Mouse (Mus musculus) midbrain, embryonic 10.5 days (tissue): ENCODE data around the gene Bmp3. TPM values are rescaled to one million over a fixed set of nuclear protein-coding genes. Genes with fewer than 3 reads are reported as not detected.
A peak's percentile ranks its signal among the peaks of the same experiment; 100 is the strongest.

Experiments
- DNase-seq: peaks from one replicate; pipeline ENCODE4 v3.0.0-alpha.2; 2017; ENCODE audit warnings: low spot score
- H3K27ac ChIP-seq: fragments of 300-500 bp; sonication (generic); replicated peaks from 2 replicates; pipeline ENCODE4 v1.5.1; 2016; ENCODE audit warnings: mild to moderate bottlenecking
- H3K27me3 ChIP-seq: fragments of 300-500 bp; sonication (generic); 2 replicates; pipeline ENCODE4 v1.6.1; 2016; ENCODE audit warnings: low read depth, mild to moderate bottlenecking; ENCODE audit not compliant: poor library complexity, severe bottlenecking
- H3K36me3 ChIP-seq: fragments of 300-500 bp; sonication (generic); 2 replicates; pipeline ENCODE4 v1.6.1; 2016; ENCODE audit warnings: mild to moderate bottlenecking, moderate library complexity
- H3K4me1 ChIP-seq: fragments of 300-500 bp; sonication (generic); 2 replicates; pipeline ENCODE4 v1.6.1; 2016
- H3K4me3 ChIP-seq: fragments of 300-500 bp; sonication (generic); 2 replicates; pipeline ENCODE4 v1.5.1; 2016; ENCODE audit warnings: mild to moderate bottlenecking, moderate library complexity
- H3K9me3 ChIP-seq: fragments of 300-500 bp; sonication (generic); replicated peaks from 2 replicates; pipeline ENCODE4 v1.6.1; 2016; ENCODE audit warnings: mild to moderate bottlenecking
- WGBS: fragments of 180-500 bp; shearing (Covaris S2); methylation state at CpG from one replicate; pipeline ENCODE4 v1.1.7; 2016; 5-methylcytosine and 5-hydroxymethylcytosine counted together
- polyA plus RNA-seq: library from polyadenylated mRNA; unstranded; fragments of >200 nt; fragmentation: Nextera tagmentation; extraction: Ambion mirVana; gene quantifications from 2 replicates; pipeline ENCODE4 v1.2.1, GENCODE M21; 2016

Bmp3 gene
- polyA plus RNA-seq, 1 experiment from 2014 or later: 0.10 TPM

GRCm38 (mm10) chr5:98856356-98856755 lies 2.1 kb downstream of the Bmp3 start:
- Histone ChIP-seq H3K27ac (no peak overlapping the region), H3K4me1 (peaks cover 22% of the 10 kb centered on the region), H3K4me3 (no peak overlapping the region), H3K9me3 (no peaks in the 10 kb centered on the region), H3K36me3 (no peaks in the 10 kb centered on the region), H3K27me3 (peaks cover 71% of the 10 kb centered on the region)
- DNase-seq: no peak
- 67% methylated on average over 7 of the region's 7 CpGs for WGBS

GRCm38 (mm10) chr5:98863891-98864290 lies 9.7 kb downstream of the Bmp3 start:
- H3K4me1 ChIP-seq: no peaks in the 10 kb centered on the region
- peak; percentile 33 for DNase-seq
- H3K9me3 ChIP-seq: no peaks in the 10 kb centered on the region
- H3K4me3 ChIP-seq: no peak overlapping the region
- WGBS: 5% methylated on average over 6 of the region's 6 CpGs
- peaks cover 16% of the 10 kb centered on the region; the same call in 1 of the 2 replicates for H3K27me3 ChIP-seq
- H3K27ac ChIP-seq: no peak overlapping the region
- H3K36me3 ChIP-seq: no peaks in the 10 kb centered on the region

- Histone ChIP-seq H3K4me3 (no peak overlapping the region), H3K27me3 (peaks cover 16% of the 10 kb centered on the region; the same call in 1 of the 2 replicates), H3K9me3 (no peaks in the 10 kb centered on the region), H3K4me1 (no peaks in the 10 kb centered on the region), H3K36me3 (no peaks in the 10 kb centered on the region), H3K27ac (no peak overlapping the region)
- DNase-seq: no peak
- WGBS: 92% methylated on average over 5 of the region's 5 CpGs
Observed at GRCm38 (mm10) chr5:98865146-98865545, 10.9 kb downstream of the Bmp3 start.

GRCm38 (mm10) chr5:98876056-98876455 lies 21.8 kb downstream of the Bmp3 start:
- H3K4me3 ChIP-seq: no peak overlapping the region
- H3K4me1 ChIP-seq: no peaks in the 10 kb centered on the region
- WGBS: 70% methylated on average over 5 of the region's 5 CpGs
- DNase-seq: no peak
- no peaks in the 10 kb centered on the region for H3K27me3 ChIP-seq
- no peaks in the 10 kb centered on the region for H3K9me3 ChIP-seq
- H3K36me3 ChIP-seq: no peaks in the 10 kb centered on the region
- H3K27ac ChIP-seq: no peak overlapping the region

GRCm38 (mm10) chr5:98878891-98879290 lies 24.7 kb downstream of the Bmp3 start:
- Histone ChIP-seq H3K4me1 (no peaks in the 10 kb centered on the region), H3K27ac (no peak overlapping the region), H3K27me3 (no peaks in the 10 kb centered on the region), H3K4me3 (no peak overlapping the region), H3K36me3 (no peaks in the 10 kb centered on the region), H3K9me3 (no peaks in the 10 kb centered on the region)
- peak; percentile 58 for DNase-seq

- H3K4me3 ChIP-seq: no peak overlapping the region
- no peaks in the 10 kb centered on the region for H3K4me1 ChIP-seq
- no peaks in the 10 kb centered on the region for H3K9me3 ChIP-seq
- H3K36me3 ChIP-seq: no peaks in the 10 kb centered on the region
- H3K27ac ChIP-seq: no peak overlapping the region
- 77% methylated on average over 3 of the region's 3 CpGs for WGBS
- DNase-seq: no peak
- H3K27me3 ChIP-seq: no peaks in the 10 kb centered on the region
Observed at GRCm38 (mm10) chr5:98882096-98882495, 27.9 kb downstream of the Bmp3 start.

- Histone ChIP-seq H3K9me3 (no peaks in the 10 kb centered on the region), H3K4me3 (no peak overlapping the region), H3K4me1 (no peaks in the 10 kb centered on the region), H3K36me3 (no peaks in the 10 kb centered on the region), H3K27me3 (no peaks in the 10 kb centered on the region), H3K27ac (no peak overlapping the region)
- no peak for DNase-seq
- 84% methylated on average over 2 of the region's 2 CpGs for WGBS
Observed at GRCm38 (mm10) chr5:98890544-98891050, 36.4 kb downstream of the Bmp3 start.

- no peak overlapping the region for H3K4me3 ChIP-seq
- no peaks in the 10 kb centered on the region for H3K9me3 ChIP-seq
- no peak overlapping the region for H3K27ac ChIP-seq
- H3K36me3 ChIP-seq: no peaks in the 10 kb centered on the region
- no peaks in the 10 kb centered on the region for H3K27me3 ChIP-seq
- DNase-seq: no peak
- WGBS: 97% methylated on average over 3 of the region's 3 CpGs
- H3K4me1 ChIP-seq: no peaks in the 10 kb centered on the region
Observed at GRCm38 (mm10) chr5:98894281-98894680, 40.1 kb downstream of the Bmp3 start.

GRCm38 (mm10) chr5:98897946-98898345 lies 43.7 kb downstream of the Bmp3 start:
- Histone ChIP-seq H3K27ac (no peak overlapping the region), H3K4me1 (no peaks in the 10 kb centered on the region), H3K36me3 (no peaks in the 10 kb centered on the region), H3K27me3 (no peaks in the 10 kb centered on the region), H3K9me3 (no peaks in the 10 kb centered on the region), H3K4me3 (no peak overlapping the region)
- DNase-seq: no peak

GRCm38 (mm10) chr5:98900926-98901325 lies 46.7 kb downstream of the Bmp3 start:
- no peak for DNase-seq
- H3K36me3 ChIP-seq: no peaks in the 10 kb centered on the region
- H3K27ac ChIP-seq: no peak overlapping the region
- H3K27me3 ChIP-seq: no peaks in the 10 kb centered on the region
- WGBS: 88% methylated on average over 5 of the region's 5 CpGs
- no peak overlapping the region for H3K4me3 ChIP-seq
- no peaks in the 10 kb centered on the region for H3K4me1 ChIP-seq
- peaks cover 4% of the 10 kb centered on the region; the same call in 1 of the 2 replicates for H3K9me3 ChIP-seq

GRCm38 (mm10) chr5:98902339-98902738 lies 48.1 kb downstream of the Bmp3 start:
- H3K9me3 ChIP-seq: peaks cover 9% of the 10 kb centered on the region; the same call in 1 of the 2 replicates
- no peak overlapping the region for H3K4me3 ChIP-seq
- WGBS: 76% methylated on average over 4 of the region's 4 CpGs
- no peaks in the 10 kb centered on the region for H3K4me1 ChIP-seq
- H3K36me3 ChIP-seq: no peaks in the 10 kb centered on the region
- no peaks in the 10 kb centered on the region for H3K27me3 ChIP-seq
- H3K27ac ChIP-seq: no peak overlapping the region
- no peak for DNase-seq

- H3K4me3 ChIP-seq: no peak overlapping the region
- peaks cover 3% of the 10 kb centered on the region; the same call in 1 of the 2 replicates for H3K4me1 ChIP-seq
- no peaks in the 10 kb centered on the region for H3K27me3 ChIP-seq
- H3K9me3 ChIP-seq: no peaks in the 10 kb centered on the region
- no peak overlapping the region for H3K27ac ChIP-seq
- 96% methylated on average over 5 of the region's 5 CpGs for WGBS
- no peak for DNase-seq
- H3K36me3 ChIP-seq: no peaks in the 10 kb centered on the region
Observed at GRCm38 (mm10) chr5:98918716-98919115, 64.5 kb downstream of the Bmp3 start.

GRCm38 (mm10) chr5:98921608-98922007 lies 67.4 kb downstream of the Bmp3 start:
- H3K4me3 ChIP-seq: no peak overlapping the region
- H3K27me3 ChIP-seq: no peaks in the 10 kb centered on the region
- H3K9me3 ChIP-seq: no peaks in the 10 kb centered on the region
- 74% methylated on average over 1 of the region's 1 CpGs for WGBS
- no peak overlapping the region for H3K27ac ChIP-seq
- no peak for DNase-seq
- peaks cover 3% of the 10 kb centered on the region; the same call in 1 of the 2 replicates for H3K4me1 ChIP-seq
- no peaks in the 10 kb centered on the region for H3K36me3 ChIP-seq

- H3K36me3 ChIP-seq: no peaks in the 10 kb centered on the region
- no peak overlapping the region for H3K27ac ChIP-seq
- no peak for DNase-seq
- 94% methylated on average over 3 of the region's 3 CpGs for WGBS
- H3K9me3 ChIP-seq: no peaks in the 10 kb centered on the region
- H3K4me1 ChIP-seq: peaks cover 3% of the 10 kb centered on the region; the same call in 1 of the 2 replicates
- no peaks in the 10 kb centered on the region for H3K27me3 ChIP-seq
- H3K4me3 ChIP-seq: no peak overlapping the region
Observed at GRCm38 (mm10) chr5:98922921-98923320, 68.7 kb downstream of the Bmp3 start.
